In the genomic region with DNA sequence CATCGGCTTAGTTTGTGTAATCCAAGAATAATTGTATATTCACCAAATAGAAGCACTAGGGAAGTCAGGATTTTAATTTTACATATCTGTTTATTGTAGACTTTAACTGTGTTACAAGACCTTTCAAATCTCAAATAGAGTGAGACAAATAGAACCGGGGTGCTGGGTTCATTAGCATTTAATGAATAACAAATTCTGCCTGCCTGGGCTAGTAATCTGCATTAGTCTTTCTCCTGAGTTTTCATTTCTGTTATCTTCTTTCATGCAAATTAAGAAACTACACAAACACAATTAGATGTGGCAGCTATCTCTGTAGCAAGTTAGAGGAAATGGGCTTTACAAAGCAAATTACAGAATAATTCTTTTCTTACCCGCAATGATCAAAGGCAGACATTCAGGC, we compare ENCODE assay signal across 26 mouse cellular contexts.
A peak's percentile ranks its signal among the peaks of the same experiment; 100 is the strongest.
DNase-seq lines count a peak whose midpoint lies in the region; ATAC-seq lines count a peak whose summit lies in the region.
"Had no signal": no experiment of that assay in that cellular context is flagged by ENCODE, and none has a peak within 500 bp of the region (broad histone marks: within the 10 kb centered on the region; RNA-seq: fewer than 3 reads in every experiment).

No protein-coding gene starts in this region.

- H3K4me1 ChIP-seq in forebrain, embryonic 14.5 days (ENCODE audit: control insufficient read depth, insufficient read depth, low read length), result peaks cover 6% of the 10 kb centered on the region
- 0 out of 2 replicates have a peak, but pooled peaks cover 4% of the 10 kb centered on the region for H3K4me1 ChIP-seq in hindbrain, embryonic 14.5 days (replicated peaks; ENCODE audit: control insufficient read depth, insufficient read depth, low read length)
- H3K4me1 ChIP-seq in midbrain, embryonic 15.5 days, result peaks cover 10% of the 10 kb centered on the region
- H3K4me1 ChIP-seq: limb, embryonic 12.5 days had no signal

- 13% methylated on average over 3 of the region's 3 CpGs for WGBS in forebrain, embryonic 14.5 days
- WGBS in hindbrain, embryonic 14.5 days, result 20% methylated on average over 3 of the region's 3 CpGs
- 10% methylated on average over 3 of the region's 3 CpGs for WGBS in midbrain, embryonic 15.5 days

- H3K36me3 ChIP-seq in forebrain, embryonic 14.5 days (ENCODE audit: control insufficient read depth, insufficient read depth, low read length), result no peaks in the 10 kb centered on the region
- H3K36me3 ChIP-seq in hindbrain, embryonic 14.5 days (replicated peaks; ENCODE audit: control insufficient read depth, insufficient read depth), result no peaks in the 10 kb centered on the region
- H3K36me3 ChIP-seq in midbrain, embryonic 15.5 days (replicated peaks), result no peaks in the 10 kb centered on the region
- H3K36me3 ChIP-seq: G1E; hindbrain, embryonic 15.5 days; limb, embryonic 12.5 days had no signal

- DNase-seq in brain, embryonic 18.5 days (ENCODE audit: low read depth, low spot score), result peak; percentile 16
- DNase-seq in forebrain, embryonic 14.5 days (ENCODE audit: low spot score), result no peak
- no peak for DNase-seq in hindbrain, embryonic 14.5 days (ENCODE audit: low spot score)
- DNase-seq in thymus, postnatal 4 days, result no peak
- no peak for DNase-seq in adrenal gland, adult 2 months
- DNase-seq in layer of hippocampus, postnatal 25 days (ENCODE audit: extremely low spot score in 1 of 2, low spot score in 1 of 2), result no peak
- DNase-seq: adrenal gland, postnatal 25 days; B cell, adult 2 months; cerebellum, adult 11 months; cerebellum, postnatal 25 days; embryo, embryonic 11 days; gastrocnemius, postnatal 10 days; kidney, postnatal 25 days; liver, postnatal 0 days; thymus, postnatal 14 days had no signal

- peak overlapping the region; percentile 14; the same call in 1 of the 2 replicates for H3K4me2 ChIP-seq in forebrain, embryonic 14.5 days (ENCODE audit: low read length)
- no peak overlapping the region for H3K4me2 ChIP-seq in hindbrain, embryonic 14.5 days (replicated peaks)
- H3K4me2 ChIP-seq in midbrain, embryonic 15.5 days, result peak overlapping the region; percentile 17; the same call in 1 of the 2 replicates
- H3K4me2 ChIP-seq: heart, embryonic 11.5 days; hindbrain, embryonic 15.5 days; limb, embryonic 12.5 days; liver, embryonic 11.5 days had no signal

- no peak overlapping the region for H3K27ac ChIP-seq in forebrain, embryonic 14.5 days (ENCODE audit: low read depth, low read length)
- no peak overlapping the region for H3K27ac ChIP-seq in hindbrain, embryonic 14.5 days
- peak overlapping the region; percentile 43; the same call in 1 of the 2 replicates for H3K27ac ChIP-seq in midbrain, embryonic 15.5 days
- H3K27ac ChIP-seq: hindbrain, embryonic 15.5 days; layer of hippocampus, adult 2 months; limb, embryonic 12.5 days; macrophage had no signal

- H3K27me3 ChIP-seq in forebrain, embryonic 14.5 days (replicated peaks; ENCODE audit: control insufficient read depth, insufficient read depth, low read length), result no peaks in the 10 kb centered on the region
- H3K27me3 ChIP-seq in hindbrain, embryonic 14.5 days (ENCODE audit: control insufficient read depth, insufficient read depth, low read length), result no peaks in the 10 kb centered on the region
- H3K27me3 ChIP-seq in midbrain, embryonic 15.5 days (replicated peaks), result no peaks in the 10 kb centered on the region
- H3K27me3 ChIP-seq: CH12.LX; hindbrain, embryonic 15.5 days; limb, embryonic 12.5 days had no signal

- H3K4me3 ChIP-seq in forebrain, embryonic 14.5 days (ENCODE audit: low read depth, low read length), result no peak overlapping the region
- no peak overlapping the region for H3K4me3 ChIP-seq in hindbrain, embryonic 14.5 days (replicated peaks; ENCODE audit: low read length)
- H3K4me3 ChIP-seq in midbrain, embryonic 15.5 days, result no peak overlapping the region
- H3K4me3 ChIP-seq: hindbrain, embryonic 15.5 days; layer of hippocampus, adult 2 months; limb, embryonic 12.5 days had no signal

- H3K9me3 ChIP-seq in forebrain, embryonic 14.5 days (replicated peaks; ENCODE audit: control insufficient read depth, low read length), result no peaks in the 10 kb centered on the region
- no peaks in the 10 kb centered on the region for H3K9me3 ChIP-seq in hindbrain, embryonic 14.5 days (ENCODE audit: control insufficient read depth, low read length)
- no peaks in the 10 kb centered on the region for H3K9me3 ChIP-seq in midbrain, embryonic 15.5 days
- H3K9me3 ChIP-seq: hindbrain, embryonic 15.5 days; limb, embryonic 12.5 days had no signal

- peak; percentile 80 for ATAC-seq in forebrain, embryonic 14.5 days
- ATAC-seq in hindbrain, embryonic 14.5 days (ENCODE audit: low FRiP score), result peak; percentile 43; the same call in 1 of the 2 replicates
- ATAC-seq in midbrain, embryonic 15.5 days (replicated peaks), result peak; percentile 85
- ATAC-seq: intestine, embryonic 16.5 days; liver, postnatal 0 days; lung, postnatal 0 days had no signal

- no peak overlapping the region for H3K9ac ChIP-seq in forebrain, embryonic 14.5 days (ENCODE audit: low read length)
- no peak overlapping the region for H3K9ac ChIP-seq in hindbrain, embryonic 14.5 days
- no peak overlapping the region for H3K9ac ChIP-seq in midbrain, embryonic 15.5 days
- H3K9ac ChIP-seq: hindbrain, embryonic 15.5 days; limb, embryonic 12.5 days; liver, postnatal 0 days had no signal
